Mouse (Mus musculus): ENCODE results near the gene Gm10600. TPM values are rescaled to one million over a fixed set of nuclear protein-coding genes. Genes with fewer than 3 reads are reported as not detected.

Gm10600 gene
- total RNA-seq (2023) = not detected

DNA sequence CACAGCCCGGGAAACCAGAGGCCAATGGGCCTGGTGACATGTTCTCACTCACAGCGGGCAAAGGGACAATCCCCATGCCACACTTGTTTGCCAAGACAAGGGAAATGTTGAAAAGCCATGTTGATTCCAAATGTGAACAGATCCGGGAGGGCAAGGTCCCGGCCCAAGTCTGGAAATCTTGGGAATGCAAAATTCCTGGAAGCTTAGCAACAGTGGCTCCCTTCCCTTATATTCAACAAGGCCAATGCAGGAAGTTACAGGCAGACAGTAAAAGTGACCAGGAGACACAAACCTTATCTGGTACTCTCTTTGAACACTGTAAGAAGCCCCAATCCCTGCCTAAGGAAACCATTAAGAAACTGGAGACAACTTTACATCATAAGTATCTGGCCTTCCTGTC lies at the start of gene Gm10600:
Gene Gm10600 (plus strand): TSS at position 301 of the 400 bp plus-strand sequence.

DNA sequence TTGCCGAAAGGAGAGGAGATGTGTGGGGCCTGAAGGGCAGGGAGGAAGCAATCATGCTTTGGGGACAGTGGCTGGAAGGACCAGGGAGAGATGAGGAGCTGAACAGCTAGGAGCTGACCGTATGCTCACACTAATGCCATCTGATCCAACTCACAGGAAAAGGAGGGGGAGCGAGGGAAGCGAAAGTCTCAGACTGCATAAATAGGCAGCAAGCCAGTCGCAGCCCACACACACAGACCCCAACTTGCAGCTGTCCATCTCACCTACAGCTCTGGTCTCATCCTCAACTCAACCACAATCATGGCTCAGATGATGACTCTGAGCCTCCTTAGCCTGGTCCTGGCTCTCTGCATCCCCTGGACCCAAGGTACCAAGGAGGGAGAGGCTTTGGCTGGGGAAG lies 15.0 kb downstream of the Gm10600 start, which contains the start of gene Ccl21b:
Gene Ccl21b (plus strand): TSS at position 301 of the 400 bp plus-strand sequence.

Other genes starting within 250 kb of the Gm10600 start
- gene Gm21093, start 205.9 kb upstream of the Gm10600 start, total RNA-seq (2023) = not detected
- not detected for gene Gm3893, start 149.4 kb upstream of the Gm10600 start, total RNA-seq (2023)
- not detected for gene Gm13304, start 125.8 kb upstream of the Gm10600 start, total RNA-seq (2023)
- gene Gm13306, start 87.2 kb upstream of the Gm10600 start, total RNA-seq (2023) = not detected
- not detected for gene Gm13305, start 72.0 kb upstream of the Gm10600 start, total RNA-seq (2023)
- gene Ccl21b, start 15.1 kb downstream of the Gm10600 start, total RNA-seq (2023) = not detected
- not detected for gene Gm21953, start 53.6 kb downstream of the Gm10600 start, total RNA-seq (2023)
- gene Fam205a3, start 77.7 kb downstream of the Gm10600 start, total RNA-seq (2023) = under 1 TPM; 0.15 to 0.20 TPM
- not detected for gene Gm21586, start 198.7 kb downstream of the Gm10600 start, total RNA-seq (2023)
- not detected for gene Gm2163, start 226.1 kb downstream of the Gm10600 start, total RNA-seq (2023)